Mouse (Mus musculus) hindbrain, embryonic 11.5 days (tissue): ENCODE data around the gene Sec63. TPM values are rescaled to one million over a fixed set of nuclear protein-coding genes. Genes with fewer than 3 reads are reported as not detected.

Experiments used
- ATAC-seq: fragments of 200-750 bp; cut with Nextera tagmentation; 2 replicates; pipeline ENCODE4 v1.8.0; 2017; ENCODE audit warnings: mild to moderate bottlenecking, moderate TSS enrichment, moderate library complexity; ENCODE audit not compliant: low FRiP score
- DNase-seq: peaks from one replicate; pipeline ENCODE4 v3.0.0-alpha.2; 2015; ENCODE audit warnings: low spot score
- H3K27ac ChIP-seq: fragments of 300-500 bp; sonication (generic); 2 replicates; pipeline ENCODE4 v1.5.1; 2014; ENCODE audit warnings: mild to moderate bottlenecking, low read depth, low read length
- H3K27me3 ChIP-seq: fragments of 300-500 bp; sonication (generic); 2 replicates; pipeline ENCODE4 v1.6.1; 2014; ENCODE audit warnings: mild to moderate bottlenecking, low read length, moderate library complexity, mixed read lengths; ENCODE audit not compliant: control insufficient read depth, insufficient read depth
- H3K36me3 ChIP-seq: fragments of 300-500 bp; sonication (generic); 2 replicates; pipeline ENCODE4 v1.6.1; 2014; ENCODE audit warnings: mild to moderate bottlenecking, low read length, moderate library complexity, mixed read lengths; ENCODE audit not compliant: control insufficient read depth, insufficient read depth
- H3K4me1 ChIP-seq: fragments of 300-500 bp; sonication (generic); replicated peaks from 2 replicates; pipeline ENCODE4 v1.6.1; 2014; ENCODE audit warnings: low read length, mixed read lengths; ENCODE audit not compliant: control insufficient read depth, insufficient read depth
- H3K4me2 ChIP-seq: fragments of 300-500 bp; sonication (generic); replicated peaks from 2 replicates; pipeline ENCODE4 v1.6.1; 2014; ENCODE audit warnings: mild to moderate bottlenecking, low read depth, low read length
- H3K4me3 ChIP-seq: fragments of 300-500 bp; sonication (generic); 2 replicates; pipeline ENCODE4 v1.5.1; 2014; ENCODE audit warnings: low read depth, low read length
- H3K9ac ChIP-seq: fragments of 300-500 bp; sonication (generic); 2 replicates; pipeline ENCODE4 v1.6.1; 2014; ENCODE audit warnings: low read depth, low read length
- H3K9me3 ChIP-seq: fragments of 300-500 bp; sonication (generic); 2 replicates; pipeline ENCODE4 v1.6.1; 2016; ENCODE audit warnings: low read length; ENCODE audit not compliant: control insufficient read depth
- WGBS: fragments of 180-500 bp; shearing (Covaris S2); extraction: QIAGEN DNeasy Blood & Tissue Kit; methylation state at CpG from one replicate; pipeline ENCODE4 v1.1.7; 2014; 5-methylcytosine and 5-hydroxymethylcytosine counted together
- polyA plus RNA-seq: library from polyadenylated mRNA; unstranded; fragments of >200 nt; fragmentation: Nextera tagmentation; extraction: Ambion mirVana; gene quantifications from 2 replicates; pipeline ENCODE4 v1.2.1, GENCODE M21; 2014

Gene Sec63
- polyA plus RNA-seq, 1 experiment from 2014 or later = 31.5 TPM

- DNase-seq = no peak
- no peaks in the 10 kb centered on the region for H3K9me3 ChIP-seq
- no peaks in the 10 kb centered on the region for H3K36me3 ChIP-seq
- no peak overlapping the region for H3K27ac ChIP-seq
- no peak overlapping the region for H3K4me3 ChIP-seq
- no peak overlapping the region for H3K4me2 ChIP-seq
- H3K27me3 ChIP-seq = no peaks in the 10 kb centered on the region
- ATAC-seq = no peak
- no peak overlapping the region for H3K9ac ChIP-seq
- H3K4me1 ChIP-seq = 0 out of 2 replicates have a peak, but pooled peaks cover 4% of the 10 kb centered on the region
- WGBS = 57% methylated on average over 4 of the region's 4 CpGs
Observed at GRCm38 (mm10) chr10:42854838-42855237, 93.5 kb downstream of the Sec63 start.

- Histone ChIP-seq H3K36me3 (no peaks in the 10 kb centered on the region), H3K4me1 (0 out of 2 replicates have a peak, but pooled peaks cover 7% of the 10 kb centered on the region), H3K9ac (no peak overlapping the region), H3K27ac (no peak overlapping the region), H3K4me2 (no peak overlapping the region), H3K27me3 (no peaks in the 10 kb centered on the region), H3K4me3 (no peak overlapping the region), H3K9me3 (no peaks in the 10 kb centered on the region)
- ATAC-seq = no peak
- no peak for DNase-seq
- 53% methylated on average over 5 of the region's 5 CpGs for WGBS
Observed at GRCm38 (mm10) chr10:42855250-42855649, 94.0 kb downstream of the Sec63 start.

GRCm38 (mm10) chr10:42856574-42856973, 95.3 kb downstream of the Sec63 start:
- WGBS = 92% methylated on average over 9 of the region's 9 CpGs
- no peak for ATAC-seq

GRCm38 (mm10) chr10:42857021-42857420, 95.7 kb downstream of the Sec63 start:
- DNase-seq = no peak
- Histone ChIP-seq H3K27ac (no peak overlapping the region), H3K27me3 (no peaks in the 10 kb centered on the region), H3K9ac (no peak overlapping the region), H3K9me3 (no peaks in the 10 kb centered on the region), H3K4me2 (no peak overlapping the region), H3K36me3 (no peaks in the 10 kb centered on the region), H3K4me3 (no peak overlapping the region), H3K4me1 (0 out of 2 replicates have a peak, but pooled peaks cover 7% of the 10 kb centered on the region)
- WGBS = 94% methylated on average over 2 of the region's 2 CpGs
- no peak for ATAC-seq

More at GRCm38 (mm10) chr10:42856574-42856973, 95.3 kb downstream of the Sec63 start:
- Histone ChIP-seq H3K27ac (no peak overlapping the region), H3K4me2 (no peak overlapping the region), H3K9me3 (no peaks in the 10 kb centered on the region), H3K4me3 (no peak overlapping the region), H3K4me1 (0 out of 2 replicates have a peak, but pooled peaks cover 7% of the 10 kb centered on the region), H3K36me3 (no peaks in the 10 kb centered on the region), H3K27me3 (no peaks in the 10 kb centered on the region), H3K9ac (no peak overlapping the region)
- DNase-seq = no peak

- Histone ChIP-seq H3K36me3 (no peaks in the 10 kb centered on the region), H3K9ac (peak overlapping the region; percentile 40; the same call in 1 of the 2 replicates), H3K4me1 (peaks cover 9% of the 10 kb centered on the region), H3K27ac (0 out of 2 replicates have a peak overlapping the region, but pooled peaks have one; percentile 17), H3K4me3 (no peak overlapping the region), H3K4me2 (no peak overlapping the region; the same call in 1 of the 2 replicates), H3K27me3 (no peaks in the 10 kb centered on the region), H3K9me3 (no peaks in the 10 kb centered on the region)
- no peak for ATAC-seq
- WGBS = 44% methylated on average over 2 of the region's 2 CpGs
- no peak for DNase-seq
Observed at GRCm38 (mm10) chr10:42859781-42860158, 98.5 kb downstream of the Sec63 start.

GRCm38 (mm10) chr10:42860159-42860911, 99.0 kb downstream of the Sec63 start, which contains the start of gene Scml4:
Gene Scml4 (plus strand): TSS chr10:42860370.
- H3K9ac ChIP-seq = peak within 1 kb of the TSS; percentile 42; the same call in 1 of the 2 replicates
- no peaks in the 10 kb centered on the region for H3K36me3 ChIP-seq
- ATAC-seq = peak; percentile 78
- WGBS = 38% methylated on average over 17 of the region's 17 CpGs
- peaks cover 8% of the 10 kb centered on the region for H3K4me1 ChIP-seq
- peak within 1 kb of the TSS; percentile 17 for H3K4me2 ChIP-seq
- H3K9me3 ChIP-seq = no peaks in the 10 kb centered on the region
- DNase-seq = peak; percentile 69
- H3K27me3 ChIP-seq = no peaks in the 10 kb centered on the region
- 0 out of 2 replicates have a peak within 1 kb of the TSS, but pooled peaks have one; percentile 20 for H3K27ac ChIP-seq
- peak within 1 kb of the TSS; percentile 12; the same call in 1 of the 2 replicates for H3K4me3 ChIP-seq

- Histone ChIP-seq H3K27me3 (no peaks in the 10 kb centered on the region), H3K27ac (no peak overlapping the region), H3K9ac (no peak overlapping the region), H3K4me3 (no peak overlapping the region), H3K36me3 (no peaks in the 10 kb centered on the region), H3K4me1 (peaks cover 7% of the 10 kb centered on the region), H3K4me2 (no peak overlapping the region), H3K9me3 (no peaks in the 10 kb centered on the region)
- no peak for DNase-seq
- no peak for ATAC-seq
- WGBS = 70% methylated on average over 7 of the region's 7 CpGs
Observed at GRCm38 (mm10) chr10:42861446-42861845, 100.2 kb downstream of the Sec63 start.

GRCm38 (mm10) chr10:42862102-42862740, 100.9 kb downstream of the Sec63 start:
- Histone ChIP-seq H3K27ac (no peak overlapping the region), H3K9me3 (no peaks in the 10 kb centered on the region), H3K27me3 (no peaks in the 10 kb centered on the region), H3K4me3 (no peak overlapping the region), H3K4me1 (peaks cover 7% of the 10 kb centered on the region), H3K36me3 (no peaks in the 10 kb centered on the region), H3K9ac (no peak overlapping the region), H3K4me2 (no peak overlapping the region)
- DNase-seq (no peak), ATAC-seq (no peak)
- 76% methylated on average over 13 of the region's 13 CpGs for WGBS
